Mouse (Mus musculus) midbrain, embryonic 16.5 days (tissue): ENCODE measurements at regions not wholly inside any gene's neighbourhood (a gene's known extent, or its start where the extent isn't known, plus 50 kb on each side); places are given as distances from the start of the nearest gene placed in this dataset.

Source experiments
- ATAC-seq: fragments of 200-750 bp; cut with Nextera tagmentation; 2 replicates; pipeline ENCODE4 v1.8.0; 2017; ENCODE audit warnings: moderate TSS enrichment
- H3K27ac ChIP-seq: fragments of 300-500 bp; sonication (generic); 2 replicates; pipeline ENCODE4 v1.5.1; 2014; ENCODE audit warnings: mild to moderate bottlenecking, low read length, mixed read lengths
- H3K27me3 ChIP-seq: fragments of 300-500 bp; sonication (generic); 2 replicates; pipeline ENCODE4 v1.6.1; 2014; ENCODE audit warnings: low read depth, low read length, mixed read lengths; ENCODE audit not compliant: control insufficient read depth, insufficient read depth
- H3K36me3 ChIP-seq: fragments of 300-500 bp; sonication (generic); 2 replicates; pipeline ENCODE4 v1.6.1; 2014; ENCODE audit warnings: mild to moderate bottlenecking, low read length, moderate library complexity, mixed read lengths; ENCODE audit not compliant: control insufficient read depth, insufficient read depth
- H3K4me1 ChIP-seq: fragments of 300-500 bp; sonication (generic); 2 replicates; pipeline ENCODE4 v1.6.1; 2014; ENCODE audit warnings: mild to moderate bottlenecking, low read length, mixed read lengths; ENCODE audit not compliant: control insufficient read depth, insufficient read depth
- H3K4me2 ChIP-seq: fragments of 300-500 bp; sonication (generic); 2 replicates; pipeline ENCODE4 v1.6.1; 2014; ENCODE audit warnings: mild to moderate bottlenecking, low read length, mixed read lengths
- H3K4me3 ChIP-seq: fragments of 300-500 bp; sonication (generic); 2 replicates; pipeline ENCODE4 v1.5.1; 2014; ENCODE audit warnings: low read depth, mild to moderate bottlenecking, low read length, moderate library complexity, mixed read lengths
- H3K9ac ChIP-seq: fragments of 300-500 bp; sonication (generic); 2 replicates; pipeline ENCODE4 v1.6.1; 2014; ENCODE audit warnings: low read depth, low read length, mixed read lengths
- H3K9me3 ChIP-seq: fragments of 300-500 bp; sonication (generic); replicated peaks from 2 replicates; pipeline ENCODE4 v1.6.1; 2014; ENCODE audit warnings: mild to moderate bottlenecking, low read length, mixed read lengths; ENCODE audit not compliant: control insufficient read depth, poor library complexity, severe bottlenecking
- WGBS: fragments of 180-500 bp; shearing (Covaris S2); extraction: QIAGEN DNeasy Blood & Tissue Kit; methylation state at CpG from one replicate; pipeline ENCODE4 v1.1.7; 2014; 5-methylcytosine and 5-hydroxymethylcytosine counted together

DNA sequence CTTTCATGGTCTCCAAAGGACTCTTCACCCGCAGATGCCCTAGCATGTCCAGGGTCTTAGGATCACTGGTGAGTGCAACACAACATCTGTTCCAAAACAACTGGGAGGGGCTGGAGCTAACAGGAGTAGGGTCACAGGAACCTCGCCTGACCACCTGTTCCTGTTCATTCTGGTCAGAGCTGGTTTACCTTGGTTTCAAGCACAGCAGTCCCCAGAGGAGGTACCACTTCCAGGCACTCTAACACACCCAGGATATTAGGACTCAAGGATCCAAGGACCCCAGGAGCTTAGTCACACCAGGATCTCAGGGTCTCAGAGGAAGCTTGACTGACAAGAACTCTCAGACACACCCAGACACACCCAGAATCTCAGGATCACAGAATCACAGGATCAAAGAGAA is 94.9 kb upstream of the Plscr5 start:
- no peaks in the 10 kb centered on the region for H3K4me1 ChIP-seq
- H3K9me3 ChIP-seq, result no peaks in the 10 kb centered on the region
- H3K9ac ChIP-seq, result no peak overlapping the region
- H3K4me2 ChIP-seq, result no peak overlapping the region
- H3K27me3 ChIP-seq, result no peaks in the 10 kb centered on the region
- no peaks in the 10 kb centered on the region for H3K36me3 ChIP-seq
- H3K27ac ChIP-seq, result no peak overlapping the region
- 93% methylated on average over 2 of the region's 2 CpGs for WGBS
- no peak overlapping the region for H3K4me3 ChIP-seq
- no peak for ATAC-seq

DNA sequence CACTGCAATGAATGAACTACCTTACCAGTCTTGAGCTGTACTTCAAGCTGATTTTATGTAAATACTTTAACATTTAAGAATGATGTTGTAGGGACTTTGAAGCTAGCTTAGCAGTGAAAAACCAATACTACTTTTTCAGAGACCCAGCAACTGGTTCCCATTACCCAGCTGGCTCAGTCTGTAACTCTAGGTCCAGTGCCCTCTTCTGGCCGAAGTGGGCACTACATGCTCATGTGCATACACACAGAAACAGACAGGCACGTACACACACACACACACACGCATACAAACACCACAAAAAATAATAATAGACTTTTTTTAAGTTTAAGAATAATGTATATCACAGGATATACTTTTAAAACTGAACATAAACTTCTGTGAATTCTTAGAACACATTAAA is 63.2 kb upstream of the Plscr5 start:
- Histone ChIP-seq H3K4me1 (no peaks in the 10 kb centered on the region), H3K36me3 (no peaks in the 10 kb centered on the region), H3K9me3 (no peaks in the 10 kb centered on the region), H3K4me2 (no peak overlapping the region), H3K27me3 (no peaks in the 10 kb centered on the region), H3K27ac (no peak overlapping the region), H3K4me3 (no peak overlapping the region), H3K9ac (no peak overlapping the region)
- WGBS, result 85% methylated on average over 3 of the region's 3 CpGs
- no peak for ATAC-seq

GRCm38 (mm10) chr9:92130445-92130844 is 62.3 kb upstream of the Plscr5 start:
- no peaks in the 10 kb centered on the region for H3K36me3 ChIP-seq
- H3K27ac ChIP-seq, result no peak overlapping the region
- H3K4me3 ChIP-seq, result no peak overlapping the region

GRCm38 (mm10) chr9:92132440-92132839 is 60.3 kb upstream of the Plscr5 start:
- WGBS, result 44% methylated on average over 9 of the region's 9 CpGs
- H3K4me3 ChIP-seq, result no peak overlapping the region
- H3K36me3 ChIP-seq, result no peaks in the 10 kb centered on the region
- no peaks in the 10 kb centered on the region for H3K9me3 ChIP-seq
- H3K27me3 ChIP-seq, result no peaks in the 10 kb centered on the region
- H3K4me2 ChIP-seq, result peak overlapping the region; percentile 36
- ATAC-seq, result no peak
- H3K9ac ChIP-seq, result no peak overlapping the region
- H3K27ac ChIP-seq, result no peak overlapping the region
- no peaks in the 10 kb centered on the region for H3K4me1 ChIP-seq

More at GRCm38 (mm10) chr9:92130445-92130844, 62.3 kb upstream of the Plscr5 start:
- no peaks in the 10 kb centered on the region for H3K4me1 ChIP-seq
- H3K9me3 ChIP-seq, result no peaks in the 10 kb centered on the region
- ATAC-seq, result no peak
- H3K27me3 ChIP-seq, result no peaks in the 10 kb centered on the region
- no peak overlapping the region for H3K4me2 ChIP-seq
- 73% methylated on average over 1 of the region's 1 CpGs for WGBS
- no peak overlapping the region for H3K9ac ChIP-seq

GRCm38 (mm10) chr9:92141924-92142323 is 50.8 kb upstream of the Plscr5 start:
- ATAC-seq, result no peak
- Histone ChIP-seq H3K9ac (no peak overlapping the region), H3K36me3 (no peaks in the 10 kb centered on the region), H3K27ac (no peak overlapping the region), H3K4me2 (no peak overlapping the region), H3K4me3 (no peak overlapping the region), H3K9me3 (no peaks in the 10 kb centered on the region), H3K27me3 (no peaks in the 10 kb centered on the region), H3K4me1 (no peaks in the 10 kb centered on the region)
- WGBS, result 89% methylated on average over 4 of the region's 4 CpGs
